Mouse (Mus musculus): ENCODE results near the gene Sult5a1.

DNA sequence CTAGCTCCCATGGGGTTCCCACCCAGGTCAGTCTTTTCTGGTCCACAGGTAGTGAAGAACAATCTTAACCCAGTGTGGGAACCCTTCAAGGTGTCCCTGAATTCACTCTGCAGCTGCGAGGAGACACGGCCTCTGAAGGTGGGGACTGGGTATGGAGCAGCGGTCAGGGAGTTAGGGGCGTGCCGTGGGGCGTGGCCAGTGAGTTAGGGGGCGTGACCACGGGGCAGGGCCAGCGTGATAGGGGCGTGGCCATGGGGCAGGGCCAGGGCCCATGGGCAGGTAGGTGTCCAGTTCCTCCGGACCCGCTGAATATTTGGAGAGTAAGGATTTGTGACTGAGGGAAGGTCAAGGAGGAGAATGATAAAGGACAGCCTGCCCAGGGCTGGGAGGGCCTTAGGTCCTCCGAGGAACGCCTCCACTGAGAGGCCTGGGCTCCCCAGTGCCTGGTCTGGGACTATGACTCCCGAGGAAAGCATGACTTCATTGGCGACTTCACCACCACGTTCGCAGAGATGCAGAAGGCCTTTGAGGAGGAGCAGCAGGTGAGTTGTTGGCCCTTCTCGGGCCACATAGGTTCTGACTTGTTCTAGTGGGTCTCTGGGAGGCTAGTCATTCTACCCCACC, 31.8 kb downstream of the Sult5a1 start:
- TF ChIP-seq POLR2A (IDR thresholded peaks at IDR 0.05; ENCODE audit: extremely low read depth, insufficient read depth, low read length), result no peak
- no peak for TF ChIP-seq CTCF (IDR thresholded peaks at IDR 0.05; ENCODE audit: low read depth, low read length)

All from liver, adult 2 months (tissue).